Mouse (Mus musculus) neural tube, postnatal 0 days (tissue): Measurements from ENCODE around the gene Egfl6. TPM values are rescaled to one million over a fixed set of nuclear protein-coding genes. Genes with fewer than 3 reads are reported as not detected.

ENCODE experiments used
- polyA plus RNA-seq: library from polyadenylated mRNA; unstranded; fragments of >200 nt; fragmentation: Nextera tagmentation; extraction: Ambion mirVana; gene quantifications from 2 replicates; pipeline ENCODE4 v1.2.1, GENCODE M21; 2015

Egfl6 gene
- 6.8 and 9.0 TPM in 2 replicates for polyA plus RNA-seq

DNA sequence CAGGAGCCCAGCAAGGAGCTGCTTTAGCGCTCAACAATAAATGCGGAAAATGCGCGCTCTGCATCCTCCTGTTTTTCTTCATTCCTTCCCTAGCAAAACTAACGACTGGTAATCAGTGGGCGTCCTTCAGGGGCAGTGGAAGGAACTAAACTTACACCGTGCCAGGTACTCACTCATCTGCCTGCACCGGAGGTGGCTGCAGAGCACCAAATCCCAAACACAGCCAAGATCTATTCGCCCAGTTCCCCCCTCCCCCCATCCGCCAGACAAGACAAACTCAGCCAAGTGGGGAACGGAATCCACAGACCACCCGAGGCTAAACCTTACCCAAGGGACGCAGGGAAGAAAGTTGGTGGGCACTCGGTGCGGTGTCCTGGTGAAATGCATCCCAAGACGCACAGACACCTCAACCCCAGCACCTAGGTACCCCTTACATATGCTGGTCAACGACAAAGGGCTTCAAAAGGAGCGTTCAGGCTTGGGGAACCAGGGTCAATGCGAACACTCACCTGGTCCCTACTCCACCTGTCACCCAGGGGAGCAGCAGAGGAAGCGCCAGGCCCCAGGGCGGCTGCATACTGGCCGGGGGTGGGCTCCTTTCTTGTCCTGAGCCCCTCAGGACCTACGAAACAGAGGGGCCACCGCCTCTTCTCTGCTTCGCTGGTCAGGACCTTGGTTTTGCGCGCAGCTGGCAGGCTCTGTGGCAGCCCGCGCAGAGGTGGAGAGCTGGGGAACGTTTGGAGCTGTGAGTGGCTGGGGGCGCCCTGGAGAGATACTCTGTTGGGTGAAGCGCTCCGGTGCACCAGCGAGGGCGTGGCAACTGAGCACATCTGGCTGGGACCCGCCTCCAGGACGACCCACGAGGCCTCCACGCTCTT is at the start of gene Egfl6:
Gene Egfl6 (minus strand): TSS at position 774 of the 878 bp plus-strand sequence.

DNA sequence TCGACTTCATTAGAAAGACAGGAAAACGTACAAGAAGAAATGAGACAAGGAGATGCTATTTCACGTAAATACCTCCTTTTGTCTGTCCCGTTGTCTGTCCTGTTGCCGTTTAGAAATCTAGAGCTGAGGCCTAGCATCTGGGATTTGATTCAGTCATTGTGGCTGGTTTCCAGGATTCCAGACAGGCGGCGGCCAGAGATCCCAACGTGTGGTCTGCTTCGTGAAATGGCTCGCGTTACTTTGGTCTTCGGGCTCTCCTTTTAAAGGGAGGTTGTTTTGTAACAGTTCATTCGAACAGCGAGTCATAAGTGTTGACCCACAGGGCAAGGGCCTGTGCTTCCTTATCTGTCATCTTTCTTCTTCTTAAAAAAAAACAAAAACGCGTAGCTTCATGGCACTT is 67.2 kb downstream of the Egfl6 start, which contains the start of gene Tceanc:
Gene Tceanc (minus strand): TSS at position 223 of the 400 bp plus-strand sequence.

DNA sequence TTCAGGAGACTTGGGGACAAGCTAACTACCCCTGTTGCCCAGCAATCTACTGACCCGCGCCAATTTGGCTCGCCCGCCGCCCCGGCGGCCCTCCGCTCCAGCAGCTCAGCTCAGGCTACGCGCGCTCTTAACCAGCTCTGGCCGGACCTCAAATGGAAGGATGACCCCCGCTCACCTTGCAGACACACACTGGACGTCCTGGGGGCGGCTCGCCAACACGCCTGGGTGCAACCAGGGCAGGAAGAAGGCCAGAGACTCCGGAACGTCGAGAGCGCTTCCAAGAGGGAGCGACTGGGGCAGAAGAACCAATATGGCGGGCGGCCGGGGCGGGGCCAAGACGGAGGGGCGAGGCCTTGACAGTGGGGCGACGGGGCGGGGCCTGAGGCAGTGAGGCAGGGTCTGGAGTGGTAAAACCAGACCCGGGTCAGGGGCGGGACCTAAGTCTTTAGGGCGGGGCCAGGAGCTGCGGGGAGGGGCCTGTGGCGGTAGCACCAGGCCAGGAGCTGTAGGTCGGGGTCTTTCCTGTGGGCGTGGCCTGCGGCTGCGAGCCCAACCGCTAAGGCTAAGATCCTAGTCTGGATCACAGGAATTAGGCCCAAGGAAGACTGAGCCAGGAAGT is 106.0 kb downstream of the Egfl6 start, which contains the start of gene Rab9:
Gene Rab9 (minus strand): TSS at position 503 of the 619 bp plus-strand sequence.

Other genes with a start within 250 kb of the Egfl6 start
- gene Trappc2, start 145.1 kb downstream of the Egfl6 start, polyA plus RNA-seq = 87.7 and 100 TPM in 2 replicates
- 5.5 and 6.2 TPM in 2 replicates for gene Ofd1, start 145.0 kb downstream of the Egfl6 start, polyA plus RNA-seq
- 65.5 and 74.4 TPM in 2 replicates for gene Rab9, start 105.9 kb downstream of the Egfl6 start, polyA plus RNA-seq
- gene Tceanc, start 67.2 kb downstream of the Egfl6 start, polyA plus RNA-seq = 2.8 and 3.3 TPM in 2 replicates